Mouse (Mus musculus) lung, postnatal 36 days (tissue): ENCODE measurements at regions not wholly inside any gene's neighbourhood (a gene's known extent, or its start where the extent isn't known, plus 50 kb on each side); places are given as distances from the start of the nearest gene placed in this dataset.

Source experiments
- DNase-seq: peaks from one replicate; pipeline ENCODE4 v3.0.0; 2022; ENCODE audit warnings: mixed read lengths

DNA sequence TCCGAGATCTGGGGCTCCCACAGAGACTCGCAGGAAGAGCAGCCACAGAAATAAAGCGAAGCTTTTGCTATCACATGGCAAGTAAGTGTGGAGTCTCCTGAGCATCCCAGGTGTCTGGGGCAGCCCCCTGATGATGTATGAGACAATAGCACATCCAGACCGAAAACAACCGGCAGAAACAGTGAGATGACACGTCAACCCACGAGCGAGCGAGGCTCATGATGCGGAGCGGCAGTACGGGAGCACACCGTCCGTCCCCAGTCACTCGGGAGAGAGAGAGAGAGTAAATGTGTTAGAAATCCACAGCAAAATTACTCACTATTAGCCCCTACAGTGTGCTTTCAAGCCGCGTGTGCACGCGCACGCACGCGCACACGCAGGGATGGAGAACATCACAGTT is 276.2 kb downstream of the Barhl2 start:
- DNase-seq = no peak

- DNase-seq = no peak
Observed at GRCm38 (mm10) chr5:106172162-106172561, 285.8 kb downstream of the Barhl2 start.

DNA sequence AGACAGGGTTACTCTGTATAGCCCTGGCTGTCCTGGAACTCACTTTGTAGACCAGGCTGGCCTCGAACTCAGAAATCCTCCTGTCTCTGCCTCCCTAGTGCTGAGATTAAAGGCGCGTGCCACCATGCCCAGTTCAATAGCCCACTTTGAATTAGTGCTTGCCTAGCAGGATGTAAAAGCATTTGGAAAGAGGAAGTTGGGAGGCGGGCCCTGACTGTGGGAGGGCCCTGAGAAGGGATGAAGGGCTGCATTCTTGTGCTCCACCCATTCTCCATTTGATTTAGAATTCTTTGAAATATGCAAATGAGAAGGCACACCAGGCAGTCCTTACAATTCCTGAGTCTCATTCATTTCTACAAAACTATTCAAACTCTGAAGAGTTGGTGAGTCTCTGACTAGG is 287.6 kb downstream of the Barhl2 start:
- DNase-seq = no peak

DNA sequence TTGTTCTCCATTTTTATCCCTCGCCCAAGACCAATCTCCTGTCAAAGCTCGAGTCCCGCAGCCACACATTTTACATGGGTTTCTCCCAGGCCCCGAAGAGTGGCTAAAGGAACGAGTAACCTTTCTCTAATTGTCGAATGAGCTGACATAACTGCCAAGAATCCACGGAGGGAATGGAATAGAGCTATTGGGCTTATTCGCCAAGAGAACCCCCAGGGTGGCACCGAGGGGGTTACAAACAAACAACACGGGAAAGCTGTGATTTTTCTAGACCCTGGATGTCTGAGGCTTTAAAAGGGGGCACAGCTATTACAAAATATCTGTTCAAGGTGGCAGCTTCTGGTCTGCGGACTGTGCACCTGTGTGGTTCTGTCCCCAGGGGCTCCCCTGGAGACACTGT is 290.4 kb downstream of the Barhl2 start:
- no peak for DNase-seq

GRCm38 (mm10) chr5:106166266-106166665 is 289.9 kb downstream of the Zfp326 start:
- DNase-seq = no peak

- DNase-seq = no peak
Observed at GRCm38 (mm10) chr5:106164190-106164589, 287.8 kb downstream of the Zfp326 start.

DNA sequence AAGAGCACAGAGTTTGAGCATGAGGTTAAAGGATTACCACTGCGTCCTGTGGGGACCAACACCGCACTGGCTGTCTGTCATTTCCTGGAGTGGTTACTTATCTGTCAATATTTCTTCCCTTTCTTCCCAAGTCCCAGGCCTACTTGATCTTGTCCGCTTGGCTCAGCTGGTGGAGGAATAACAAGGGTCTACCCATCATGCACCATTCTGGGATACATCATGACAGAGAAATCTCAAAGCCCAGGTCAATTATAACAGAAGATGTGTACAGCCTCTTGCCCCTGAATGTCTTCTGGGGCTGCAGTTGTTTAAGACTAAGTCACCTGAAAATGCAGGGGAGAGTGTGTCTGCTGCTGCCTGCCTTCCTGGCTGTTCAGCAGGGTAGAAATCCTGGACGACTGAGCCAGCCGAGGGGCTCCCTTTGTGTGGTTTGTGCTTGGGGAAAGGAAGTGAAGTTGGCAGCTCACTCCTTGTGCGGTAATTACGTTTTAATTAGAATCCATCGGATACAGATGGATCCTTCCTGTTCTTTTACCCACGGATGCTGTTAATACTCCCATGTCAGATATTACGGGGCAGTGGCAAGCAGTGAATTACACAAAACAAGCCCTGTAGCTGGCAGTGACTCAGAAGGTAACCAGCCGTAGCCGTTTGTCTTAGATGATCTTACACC is 286.8 kb downstream of the Zfp326 start:
- DNase-seq = no peak

GRCm38 (mm10) chr5:106139109-106139508 is 262.7 kb downstream of the Zfp326 start:
- DNase-seq = peak; percentile 1

DNA sequence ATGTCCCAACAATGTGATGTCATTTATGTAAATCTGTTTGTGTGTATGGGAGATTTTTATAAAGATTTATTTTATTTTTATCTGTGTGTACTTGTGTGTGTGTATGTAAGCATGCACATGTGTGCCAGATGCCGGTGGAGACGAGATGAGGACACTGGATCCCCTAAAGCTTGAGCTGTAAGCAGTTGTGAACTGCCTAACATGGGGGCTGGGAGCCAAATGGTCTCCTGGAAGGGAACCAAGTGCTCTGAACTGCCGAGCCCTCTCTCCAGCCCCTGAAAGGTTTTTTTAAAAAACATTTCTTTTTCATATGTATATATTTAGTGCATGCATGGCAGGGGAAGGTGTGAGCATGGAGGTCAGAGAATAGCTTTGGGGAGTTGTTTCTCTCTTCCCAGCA is 246.6 kb downstream of the Zfp326 start:
- no peak for DNase-seq

DNA sequence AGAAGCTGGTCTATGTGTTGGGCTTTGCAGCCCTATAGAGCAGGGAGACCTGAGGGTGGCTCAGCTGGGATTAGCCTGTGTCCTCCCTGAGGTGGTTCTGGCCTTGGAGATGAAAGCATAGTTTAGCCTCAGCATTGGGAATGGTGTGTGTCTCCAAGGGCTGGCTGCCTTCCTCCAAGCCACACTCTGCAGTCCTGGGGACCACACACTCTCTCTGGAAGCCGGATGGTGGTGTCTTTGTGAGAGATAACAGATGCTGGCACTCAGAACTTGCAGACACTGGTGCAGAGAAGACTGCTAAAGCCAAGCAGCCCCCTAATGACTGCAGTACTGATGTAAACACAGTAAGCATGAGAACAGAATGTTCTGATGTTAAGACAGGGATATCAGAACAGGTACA is 243.2 kb downstream of the Zfp326 start:
- no peak for DNase-seq

DNA sequence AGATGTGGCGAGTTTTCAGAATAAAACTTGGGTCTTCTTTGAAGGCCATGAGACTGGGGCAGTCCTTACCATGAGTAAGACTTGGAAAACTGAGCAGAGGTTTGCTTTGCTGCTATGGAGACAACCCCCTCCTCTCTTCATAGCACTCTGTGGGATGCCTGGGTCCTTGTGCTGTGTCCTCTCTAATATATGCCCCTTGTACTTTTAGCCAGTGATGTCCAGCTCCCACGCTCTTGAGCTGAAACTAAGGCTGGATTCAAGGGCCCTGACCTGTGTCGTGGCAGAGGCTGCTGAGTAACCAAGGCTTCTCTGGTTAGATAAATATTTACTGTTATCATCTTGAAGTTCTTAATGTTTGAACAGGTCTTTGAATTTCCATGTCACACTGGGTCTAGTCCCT is 236.8 kb downstream of the Zfp326 start:
- DNase-seq = no peak

GRCm38 (mm10) chr5:106108474-106108971 is 232.2 kb downstream of the Zfp326 start:
- DNase-seq = no peak

DNA sequence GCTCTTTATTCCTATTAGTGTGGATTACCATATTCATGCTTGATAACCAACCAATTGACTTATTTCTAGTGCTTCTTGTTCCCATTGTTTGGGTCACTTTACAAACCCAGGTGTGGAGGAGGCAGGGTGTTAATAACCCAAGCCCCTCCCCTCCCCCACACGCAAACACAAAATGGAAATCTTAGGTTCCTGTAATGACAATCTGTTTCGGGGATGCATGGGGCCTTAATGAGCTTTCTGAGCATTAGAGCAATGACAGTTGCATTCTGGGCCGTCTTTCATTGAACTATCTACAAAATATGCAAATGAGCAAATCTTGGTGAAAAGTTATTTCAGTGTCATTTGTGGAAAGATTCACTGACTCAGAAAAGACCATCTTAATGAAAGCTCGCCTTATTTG is 225.9 kb downstream of the Zfp326 start:
- DNase-seq = no peak

DNA sequence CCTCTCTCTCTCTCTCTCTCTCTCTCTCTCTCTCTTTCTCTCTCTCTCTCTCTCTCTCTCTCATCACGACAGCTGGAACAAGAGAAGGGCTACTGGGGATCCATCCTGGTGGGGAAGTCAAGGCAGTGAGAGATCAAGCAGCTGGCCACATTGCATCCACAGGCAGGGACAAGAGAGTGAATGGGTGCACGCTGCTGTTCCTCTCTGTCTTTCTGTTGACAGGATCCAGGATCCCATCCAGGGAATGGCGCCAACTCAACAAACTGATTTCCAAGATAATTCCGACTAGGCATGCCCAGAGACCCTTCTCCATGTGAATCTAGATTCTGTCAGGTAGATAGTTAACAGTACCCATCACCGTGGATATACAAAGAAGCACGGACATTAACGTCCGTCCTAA is 222.5 kb downstream of the Zfp326 start:
- peak; percentile 2 for DNase-seq

- DNase-seq = no peak
Observed at GRCm38 (mm10) chr5:106089332-106089731, 213.0 kb downstream of the Zfp326 start.

DNA sequence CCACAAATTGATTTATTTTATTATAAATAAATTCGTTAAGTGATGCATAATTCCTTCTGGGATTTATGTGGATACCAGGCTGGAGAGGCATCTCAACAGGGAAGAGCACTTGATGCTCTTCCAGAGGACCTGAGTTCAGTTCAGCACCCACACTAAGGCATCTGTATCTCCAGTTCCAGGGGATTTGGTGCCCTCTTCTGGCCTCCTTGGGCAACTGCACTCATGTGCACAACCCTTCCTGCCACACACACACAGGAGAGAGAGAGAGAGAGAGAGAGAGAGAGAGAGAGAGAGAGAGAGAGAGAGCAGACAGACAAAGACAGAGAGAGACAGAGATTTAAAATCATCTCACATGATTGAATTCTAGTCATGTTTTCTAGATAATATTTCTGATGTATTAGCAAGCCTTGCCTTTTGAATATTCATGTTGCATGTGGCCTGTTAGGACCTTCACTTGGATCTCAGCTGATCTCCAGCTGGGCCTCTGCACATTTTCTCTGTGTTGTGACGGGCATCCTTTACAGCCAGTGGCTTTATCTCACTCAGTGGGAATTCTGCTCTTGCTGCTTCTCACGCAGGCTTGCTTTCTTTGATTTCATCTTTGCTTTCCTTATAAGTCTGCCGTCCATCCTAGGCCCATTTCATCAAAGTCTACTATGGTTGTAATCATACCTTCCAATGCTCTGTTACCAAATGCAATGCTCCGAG is 212.3 kb downstream of the Zfp326 start:
- no peak for DNase-seq

DNA sequence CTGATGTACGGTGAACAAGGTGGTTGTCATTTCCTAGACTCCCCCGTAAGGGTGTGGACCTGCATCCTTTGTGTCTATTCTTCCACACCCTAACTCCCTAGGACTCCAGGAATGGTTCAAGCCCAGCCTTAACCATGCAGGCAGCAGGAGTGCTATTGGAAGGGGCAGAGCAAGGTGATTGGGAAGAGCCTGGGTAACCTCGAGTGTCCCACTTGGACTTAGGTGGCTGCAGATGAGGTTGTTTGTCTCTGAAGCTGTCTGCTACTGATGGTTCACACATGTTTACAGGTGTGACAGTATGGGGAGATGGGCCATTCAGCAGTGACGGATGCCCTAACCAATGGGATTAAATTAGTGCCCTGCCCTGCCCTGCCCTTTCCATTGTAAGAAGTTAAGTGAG is 207.4 kb downstream of the Zfp326 start:
- no peak for DNase-seq

DNA sequence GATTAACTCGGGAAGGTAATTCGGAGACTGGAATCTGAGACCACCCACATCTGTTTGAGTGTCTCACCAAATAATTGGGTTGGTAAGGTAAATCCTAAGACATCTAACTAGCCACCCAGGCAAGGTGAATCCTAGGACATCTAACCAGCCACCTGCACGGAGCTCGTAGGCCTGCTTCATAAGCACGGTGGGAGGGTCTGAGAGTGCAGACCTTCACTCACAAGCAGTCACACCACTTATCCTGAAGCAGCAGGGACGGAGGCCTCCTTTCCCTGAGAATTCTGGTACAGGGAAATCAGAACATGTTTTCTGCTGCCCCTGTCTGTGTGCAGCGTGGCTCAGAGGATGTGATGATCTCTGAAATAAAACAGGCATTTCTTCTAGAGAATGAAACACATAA is 206.5 kb downstream of the Zfp326 start:
- no peak for DNase-seq

- DNase-seq = no peak
Observed at GRCm38 (mm10) chr5:106067124-106067551, 190.8 kb downstream of the Zfp326 start.

GRCm38 (mm10) chr5:106066706-106067105 is 190.3 kb downstream of the Zfp326 start:
- DNase-seq = no peak

DNA sequence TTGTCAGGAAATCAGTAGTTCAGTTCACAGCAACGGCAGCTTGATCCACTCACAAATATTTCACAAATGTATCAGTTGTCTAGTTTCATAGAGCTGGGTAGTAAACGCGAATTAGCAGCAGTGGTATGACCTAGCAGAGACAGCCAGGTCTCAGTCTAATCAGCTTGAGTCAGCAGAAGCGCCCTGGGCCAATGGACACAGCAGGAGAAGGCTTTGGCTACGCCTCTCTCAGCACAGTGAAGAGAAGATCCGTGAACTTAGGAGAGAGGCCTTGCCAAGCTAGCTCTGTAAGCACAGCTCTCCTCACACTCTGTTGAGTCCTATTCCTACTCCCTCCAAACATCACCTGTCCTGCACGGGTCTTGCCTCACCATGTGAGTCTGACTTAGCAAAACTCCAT is 188.0 kb downstream of the Zfp326 start:
- DNase-seq = no peak

GRCm38 (mm10) chr5:106062926-106063325 is 186.6 kb downstream of the Zfp326 start:
- no peak for DNase-seq

- no peak for DNase-seq
Observed at GRCm38 (mm10) chr5:106056631-106057030, 180.3 kb downstream of the Zfp326 start.

GRCm38 (mm10) chr5:106055221-106055620 is 178.9 kb downstream of the Zfp326 start:
- no peak for DNase-seq

DNA sequence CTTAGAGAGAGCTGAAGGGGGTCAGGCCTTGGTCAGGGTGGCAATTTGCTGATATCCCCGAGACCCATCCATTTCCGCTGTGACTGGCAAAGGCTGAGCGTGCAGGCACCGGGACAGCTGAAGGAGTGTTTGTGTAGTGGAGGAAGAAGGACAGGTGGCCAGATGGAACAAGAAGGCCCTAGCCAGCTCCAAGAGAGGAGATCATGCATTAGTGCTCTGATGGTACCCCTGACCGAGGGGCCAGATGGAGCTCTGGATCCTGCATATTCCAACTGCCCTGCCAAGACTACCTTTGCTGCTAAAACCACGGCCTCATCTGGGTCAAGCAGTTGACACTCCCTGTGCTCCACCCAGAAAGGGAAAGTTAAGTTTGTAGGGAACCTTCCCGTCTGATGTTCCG is 174.7 kb downstream of the Zfp326 start:
- no peak for DNase-seq
